Mouse (Mus musculus): ENCODE measurements at regions not wholly inside any gene's neighbourhood (a gene's known extent, or its start where the extent isn't known, plus 50 kb on each side); places are given as distances from the start of the nearest gene placed in this dataset.
A peak's percentile ranks its signal among the peaks of the same experiment; 100 is the strongest.

GRCm38 (mm10) chr10:43822615-43823014 lies 78.9 kb downstream of the Qrsl1 start:
- 62% methylated on average over 1 of the region's 1 CpGs for WGBS (ENCODE audit: insufficient replicate concordance)
- DNase-seq (ENCODE audit: low read depth in 3 of 3, low spot score in 3 of 3) (no peak), ATAC-seq (ENCODE audit: insufficient read depth) (no peak)
- Histone ChIP-seq H3K4me2 (ENCODE audit: low read depth) (no peak overlapping the region), H3K27me3 (ENCODE audit: control insufficient read depth, insufficient read depth, low read length) (no peaks in the 10 kb centered on the region), H3K4me1 (replicated peaks; ENCODE audit: control insufficient read depth in 2 of 2, insufficient read depth in 2 of 2, low read length in 1 of 2) (peaks cover 0 to 5% of the 10 kb centered on the region in 2 experiments; a peak in 1 of 4 replicates), H3K9ac (replicated peaks) (no peak overlapping the region), H3K27ac (no peak overlapping the region), H3K4me3 (ENCODE audit: insufficient read depth in 1 of 2, low read depth in 2 of 2, low read length in 2 of 2) (no peak overlapping the region), H3K36me3 (replicated peaks; ENCODE audit: control insufficient read depth, insufficient read depth, low read depth) (no peaks in the 10 kb centered on the region), H3K9me3 (ENCODE audit: control insufficient read depth, low read length) (no peaks in the 10 kb centered on the region)
- TF ChIP-seq CTCF (IDR thresholded peaks at IDR 0.05; ENCODE audit: low read depth) (peak; percentile 51), EP300 (IDR thresholded peaks at IDR 0.05; ENCODE audit: low read depth) (no peak)

- Histone ChIP-seq H3K4me1 (replicated peaks; ENCODE audit: control insufficient read depth in 2 of 2, insufficient read depth in 2 of 2, low read length in 1 of 2) (no peaks in the 10 kb centered on the region), H3K27ac (no peak overlapping the region), H3K36me3 (replicated peaks; ENCODE audit: control insufficient read depth, insufficient read depth, low read depth) (no peaks in the 10 kb centered on the region), H3K9me3 (ENCODE audit: control insufficient read depth, low read length) (no peaks in the 10 kb centered on the region), H3K9ac (replicated peaks) (no peak overlapping the region), H3K4me2 (ENCODE audit: low read depth) (no peak overlapping the region), H3K4me3 (ENCODE audit: insufficient read depth in 1 of 2, low read depth in 2 of 2, low read length in 2 of 2) (no peak overlapping the region), H3K27me3 (ENCODE audit: control insufficient read depth, insufficient read depth, low read length) (no peaks in the 10 kb centered on the region)
- no peak for ATAC-seq (ENCODE audit: insufficient read depth)
- WGBS (ENCODE audit: insufficient replicate concordance), result 62% methylated on average over 5 of the region's 5 CpGs
- TF ChIP-seq EP300 (IDR thresholded peaks at IDR 0.05; ENCODE audit: low read depth) (no peak), CTCF (IDR thresholded peaks at IDR 0.05; ENCODE audit: low read depth) (no peak)
- DNase-seq (ENCODE audit: low read depth in 3 of 3, low spot score in 3 of 3), result no peak
Measured at GRCm38 (mm10) chr10:43824009-43824408, 77.5 kb downstream of the Qrsl1 start.
